ENCODE assay signal across 8 mouse cellular contexts in genomic region chr1:133046441-133046931, GRCm38 (mm10). TPM values are rescaled to one million over a fixed set of nuclear protein-coding genes. Genes with fewer than 3 reads are reported as not detected.
DNase-seq lines count a peak whose midpoint lies in the region; ATAC-seq and TF ChIP-seq lines count a peak whose summit lies in the region.

No protein-coding gene starts in this region.

- DNase-seq in CD4-positive, CD25-positive, alpha-beta regulatory T cell, adult 2 months (ENCODE audit: low read depth, low spot score) = peak; percentile 64
- DNase-seq in G1E (ENCODE audit: low spot score) = no peak
- peak; percentile 79 for DNase-seq in embryo, embryonic 11 days
- DNase-seq in testis, postnatal 14 days (ENCODE audit: low spot score) = peak; percentile 37
- DNase-seq in layer of hippocampus, adult 11-12 months (ENCODE audit: low spot score) = no peak

- no peaks in the 10 kb centered on the region for H3K36me3 ChIP-seq in G1E (replicated peaks)
- no peaks in the 10 kb centered on the region for H3K36me3 ChIP-seq in heart, embryonic 15.5 days
- H3K36me3 ChIP-seq in limb, embryonic 12.5 days = no peaks in the 10 kb centered on the region
- no peaks in the 10 kb centered on the region for H3K36me3 ChIP-seq in midbrain, embryonic 13.5 days

- peak overlapping the region; percentile 82 for H3K9ac ChIP-seq in heart, embryonic 15.5 days
- peak overlapping the region; percentile 94 for H3K9ac ChIP-seq in limb, embryonic 12.5 days (replicated peaks)
- peak overlapping the region; percentile 98 for H3K9ac ChIP-seq in midbrain, embryonic 13.5 days (replicated peaks)

- no peaks in the 10 kb centered on the region for H3K9me3 ChIP-seq in G1E (replicated peaks)
- no peaks in the 10 kb centered on the region for H3K9me3 ChIP-seq in heart, embryonic 15.5 days (replicated peaks)
- no peaks in the 10 kb centered on the region for H3K9me3 ChIP-seq in limb, embryonic 12.5 days
- no peaks in the 10 kb centered on the region for H3K9me3 ChIP-seq in midbrain, embryonic 13.5 days

- TF ChIP-seq CTCF in G1E (IDR thresholded peaks at IDR 0.05; ENCODE audit: low read depth, low read length) = no peak

- peak overlapping the region; percentile 91 for H3K4me2 ChIP-seq in heart, embryonic 15.5 days
- peak overlapping the region; percentile 86 for H3K4me2 ChIP-seq in limb, embryonic 12.5 days
- H3K4me2 ChIP-seq in midbrain, embryonic 13.5 days (replicated peaks) = peak overlapping the region; percentile 84

- peak overlapping the region; percentile 86 for H3K27ac ChIP-seq in heart, embryonic 15.5 days
- H3K27ac ChIP-seq in limb, embryonic 12.5 days = peak overlapping the region; percentile 85
- H3K27ac ChIP-seq in midbrain, embryonic 13.5 days = peak overlapping the region; percentile 98

- peak overlapping the region; percentile 52; the same call in 1 of the 2 replicates for H3K4me3 ChIP-seq in G1E (ENCODE audit: low read depth, low read length)
- peak overlapping the region; percentile 68 for H3K4me3 ChIP-seq in heart, embryonic 15.5 days
- H3K4me3 ChIP-seq in limb, embryonic 12.5 days (replicated peaks) = peak overlapping the region; percentile 84
- peak overlapping the region; percentile 84 for H3K4me3 ChIP-seq in midbrain, embryonic 13.5 days (replicated peaks)

- peaks cover 69% of the 10 kb centered on the region for H3K27me3 ChIP-seq in G1E (ENCODE audit: insufficient read depth, low read length)
- H3K27me3 ChIP-seq in heart, embryonic 15.5 days = no peaks in the 10 kb centered on the region
- no peaks in the 10 kb centered on the region for H3K27me3 ChIP-seq in limb, embryonic 12.5 days
- H3K27me3 ChIP-seq in midbrain, embryonic 13.5 days = no peaks in the 10 kb centered on the region

- WGBS in heart, embryonic 15.5 days = under 1% methylated on average over 40 of the region's 40 CpGs
- under 1% methylated on average over 40 of the region's 40 CpGs for WGBS in limb, embryonic 12.5 days
- WGBS in midbrain, embryonic 13.5 days = 0% methylated on average over 40 of the region's 40 CpGs

- H3K4me1 ChIP-seq in G1E (ENCODE audit: insufficient read depth, low read depth, low read length) = peaks cover 6% of the 10 kb centered on the region; the same call in 1 of the 2 replicates
- peaks cover 30% of the 10 kb centered on the region for H3K4me1 ChIP-seq in heart, embryonic 15.5 days (replicated peaks)
- peaks cover 29% of the 10 kb centered on the region for H3K4me1 ChIP-seq in limb, embryonic 12.5 days (replicated peaks)
- H3K4me1 ChIP-seq in midbrain, embryonic 13.5 days (replicated peaks) = peaks cover 49% of the 10 kb centered on the region

- no peak for ATAC-seq in G1E (ENCODE audit: extremely low read depth, insufficient number of reproducible peaks, low FRiP score, poor library complexity, severe bottlenecking)
- peak; percentile 68 for ATAC-seq in heart, embryonic 15.5 days (replicated peaks; ENCODE audit: insufficient number of reproducible peaks, insufficient read depth, low FRiP score, low read depth)
- ATAC-seq in limb, embryonic 12.5 days (ENCODE audit: insufficient number of reproducible peaks, insufficient read depth, low FRiP score, low TSS enrichment, low read depth) = peak; percentile 30; the same call in 1 of the 2 replicates
- peak; percentile 73 for ATAC-seq in midbrain, embryonic 13.5 days

RNA-seq across cellular contexts. Expression of gene Pik3c2b, which starts 1.0 kb away (rescaled TPM):
- total RNA-seq in G1E (2014; fragmentation: Nextera tagmentation) (not detected in 2 replicates), G1E (2017) (0.12 and 0.27 TPM in 2 replicates)
- not detected in 2 replicates for polyA plus RNA-seq in G1E (2012)
- 8.0 and 9.7 TPM in 2 replicates for polyA plus RNA-seq in heart, embryonic 15.5 days (2015; fragmentation: Nextera tagmentation; extraction: Ambion mirVana)
- polyA plus RNA-seq in limb, embryonic 12.5 days (2016; fragmentation: Nextera tagmentation; extraction: Ambion mirVana) = 6.6 and 7.6 TPM in 2 replicates
- 14.6 and 17.0 TPM in 2 replicates for polyA plus RNA-seq in midbrain, embryonic 13.5 days (2015; fragmentation: Nextera tagmentation; extraction: Ambion mirVana)

RNA-seq across cellular contexts. Expression of gene Mdm4, which starts 16.1 kb away (rescaled TPM):
- total RNA-seq in G1E (2014; fragmentation: Nextera tagmentation) (323 and 378 TPM in 2 replicates), G1E (2017) (173 and 219 TPM in 2 replicates)
- polyA plus RNA-seq in G1E (2012) = 76.1 and 87.3 TPM in 2 replicates
- polyA plus RNA-seq in heart, embryonic 15.5 days (2015; fragmentation: Nextera tagmentation; extraction: Ambion mirVana) = 22.2 and 27.3 TPM in 2 replicates
- 45.9 and 46.7 TPM in 2 replicates for polyA plus RNA-seq in limb, embryonic 12.5 days (2016; fragmentation: Nextera tagmentation; extraction: Ambion mirVana)
- polyA plus RNA-seq in midbrain, embryonic 13.5 days (2015; fragmentation: Nextera tagmentation; extraction: Ambion mirVana) = 42.3 and 46.1 TPM in 2 replicates

Comparison
In these comparisons a context has a peak if more than half of its experiments do, and no peak if none do; other contexts are left out.
1. DNase-seq: peak in CD4-positive, CD25-positive, alpha-beta regulatory T cell, adult 2 months (single experiment), embryo, embryonic 11 days (single experiment) and testis, postnatal 14 days (single experiment); none in G1E (single experiment) and layer of hippocampus, adult 11-12 months (single experiment).
2. Peak in every context shown above with its lines, with median percentiles within 50 percentile points of each other: H3K4me3 ChIP-seq, H3K27ac ChIP-seq, H3K4me2 ChIP-seq and H3K9ac ChIP-seq.